Mouse (Mus musculus) liver, embryonic 14.5 days (tissue): Measurements from ENCODE around the gene Eno3.
A peak's percentile ranks its signal among the peaks of the same experiment; 100 is the strongest.

Experiments
- CTCF ChIP-seq: IDR thresholded peaks from 2 replicates; pipeline ENCODE4 v1.5.1; 2016; ENCODE audit warnings: antibody characterized with exemption, low read depth, control low read depth
- EP300 ChIP-seq: IDR thresholded peaks from 2 replicates; pipeline ENCODE4 v1.6.1; 2016; ENCODE audit warnings: antibody characterized with exemption, low read depth

DNA sequence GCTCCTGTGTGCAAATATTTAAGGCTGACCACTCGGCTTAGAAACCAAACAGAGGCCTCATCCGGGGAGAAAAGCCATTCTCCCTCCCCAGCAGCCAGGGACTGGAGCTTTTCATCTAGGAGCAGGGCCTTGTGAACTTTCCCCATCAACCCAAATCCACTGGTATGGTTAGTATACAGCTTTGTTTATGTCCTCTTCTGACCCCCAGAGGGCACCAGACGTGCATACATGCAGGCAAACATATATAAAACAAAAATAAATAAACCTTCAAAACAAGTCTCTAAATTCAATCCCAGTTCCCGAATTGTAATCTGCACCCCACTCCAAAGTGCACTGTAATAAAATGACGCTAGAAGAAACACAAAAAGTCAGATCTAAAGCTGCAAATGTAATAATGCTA is 27.4 kb upstream of the Eno3 start:
- peak; percentile 62 for TF ChIP-seq CTCF
- no peak for TF ChIP-seq EP300
